Mouse (Mus musculus) adrenal gland, adult 8-10 months (tissue): ENCODE data around the gene 2210010C04Rik. TPM values are rescaled to one million over a fixed set of nuclear protein-coding genes. Genes with fewer than 3 reads are reported as not detected.
"Not testable (repeated sequence)": the region's sequence is repeated elsewhere in the genome, so short reads cannot be mapped to it uniquely, and the experiment has no call there.

Experiments used
- DNase-seq: peaks from one replicate; pipeline ENCODE4 v3.0.0; 2022
- total RNA-seq, 4 experiments: library from RNA; stranded (reverse); gene quantifications; 2 replicates each; pipeline ENCODE4 v1.2.4; 2022

2210010C04Rik gene
- total RNA-seq, 4 experiments from 2014 or later, result not detected

- no peak for DNase-seq
Observed at GRCm38 (mm10) chr6:41018629-41019028, 16.7 kb downstream of the 2210010C04Rik start.

GRCm38 (mm10) chr6:41015065-41015464, 20.2 kb downstream of the 2210010C04Rik start:
- no peak for DNase-seq

GRCm38 (mm10) chr6:40999379-40999778, 35.9 kb downstream of the 2210010C04Rik start, which contains the start of gene Gm2663:
TSS of gene Gm2663 (minus strand) at chr6:40999479.
- DNase-seq, result not testable (repeated sequence)

Other genes with a start within 250 kb of the 2210010C04Rik start
- not detected for gene Moxd2, start 148.0 kb downstream of the 2210010C04Rik start, total RNA-seq
- not detected for gene Prss58, start 135.1 kb downstream of the 2210010C04Rik start, total RNA-seq
- not detected for gene 1700074P13Rik, start 95.0 kb downstream of the 2210010C04Rik start, total RNA-seq
- gene Gm4744, start 83.6 kb downstream of the 2210010C04Rik start, total RNA-seq, result not detected
- not detected for gene 1810009J06Rik, start 70.8 kb downstream of the 2210010C04Rik start, total RNA-seq
- not detected for gene Gm2663, start 36.0 kb downstream of the 2210010C04Rik start, total RNA-seq